Mouse (Mus musculus) heart, postnatal 0 days (tissue): ENCODE results near the gene Pak7. TPM values are rescaled to one million over a fixed set of nuclear protein-coding genes. Genes with fewer than 3 reads are reported as not detected.

Experiments used
- ATAC-seq: fragments of 200-750 bp; cut with Nextera tagmentation; 2 replicates; pipeline ENCODE4 v1.8.0; 2017; ENCODE audit warnings: low read depth, moderate number of reproducible peaks, moderate library complexity; ENCODE audit not compliant: insufficient read depth
- DNase-seq: peaks from one replicate; pipeline ENCODE4 v3.0.0-alpha.2; 2016; ENCODE audit warnings: low spot score
- H3K27ac ChIP-seq: fragments of 300-500 bp; sonication (generic); 2 replicates; pipeline ENCODE4 v1.5.1; 2014; ENCODE audit warnings: low read depth, mild to moderate bottlenecking
- H3K27me3 ChIP-seq: fragments of 300-500 bp; sonication (generic); 2 replicates; pipeline ENCODE4 v1.6.1; 2014; ENCODE audit warnings: low read length, mixed read lengths; ENCODE audit not compliant: control insufficient read depth, insufficient read depth
- H3K36me3 ChIP-seq: fragments of 300-500 bp; sonication (generic); replicated peaks from 2 replicates; pipeline ENCODE4 v1.6.1; 2014; ENCODE audit warnings: low read length, mixed read lengths; ENCODE audit not compliant: control insufficient read depth, insufficient read depth
- H3K4me1 ChIP-seq: fragments of 300-500 bp; sonication (generic); 2 replicates; pipeline ENCODE4 v1.6.1; 2014; ENCODE audit warnings: antibody characterized with exemption; ENCODE audit not compliant: control insufficient read depth, insufficient read depth
- H3K4me2 ChIP-seq: fragments of 300-500 bp; sonication (generic); 2 replicates; pipeline ENCODE4 v1.6.1; 2014; ENCODE audit warnings: low read depth, mild to moderate bottlenecking, low read length, moderate library complexity
- H3K4me3 ChIP-seq: fragments of 300-500 bp; sonication (generic); 2 replicates; pipeline ENCODE4 v1.5.1; 2014; ENCODE audit warnings: low read depth, low read length
- H3K9ac ChIP-seq: fragments of 300-500 bp; sonication (generic); replicated peaks from 2 replicates; pipeline ENCODE4 v1.6.1; 2014; ENCODE audit warnings: low read depth, low read length, mixed read lengths
- H3K9me3 ChIP-seq: fragments of 300-500 bp; sonication (generic); replicated peaks from 2 replicates; pipeline ENCODE4 v1.6.1; 2016; ENCODE audit warnings: low read length; ENCODE audit not compliant: control insufficient read depth
- CTCF ChIP-seq: IDR thresholded peaks from 2 replicates; pipeline ENCODE4 v1.5.1; 2016; ENCODE audit warnings: antibody characterized with exemption, control low read depth, low read depth
- EP300 ChIP-seq: IDR thresholded peaks from 2 replicates; pipeline ENCODE4 v1.6.1; 2016; ENCODE audit warnings: antibody characterized with exemption, low read depth
- WGBS: fragments of 180-500 bp; shearing (Covaris S2); extraction: QIAGEN DNeasy Blood & Tissue Kit; methylation state at CpG from one replicate; pipeline ENCODE4 v1.1.7; 2014; 5-methylcytosine and 5-hydroxymethylcytosine counted together
- polyA plus RNA-seq: library from polyadenylated mRNA; unstranded; fragments of >200 nt; fragmentation: Nextera tagmentation; extraction: Ambion mirVana; gene quantifications from 2 replicates; pipeline ENCODE4 v1.2.1, GENCODE M21; 2015
- total RNA-seq: library from RNA; depleted of rRNA; stranded (reverse); fragments of >200 nt; gene quantifications from 2 replicates; pipeline ENCODE4 v1.2.3, GENCODE M21; 2014; ENCODE audit warnings: low replicate concordance; rRNA removed

Gene Pak7
- total and polyA plus RNA-seq, 2 experiments from 2014 or later, result 0.14 TPM; not detected in 1

GRCm38 (mm10) chr2:136057861-136058331 is 329.9 kb downstream of the Pak7 start:
- WGBS, result 6% methylated on average over 19 of the region's 19 CpGs
- Histone ChIP-seq H3K4me1 (no peaks in the 10 kb centered on the region), H3K27me3 (peaks cover 48% of the 10 kb centered on the region), H3K36me3 (no peaks in the 10 kb centered on the region), H3K9me3 (no peaks in the 10 kb centered on the region), H3K27ac (no peak overlapping the region), H3K4me3 (no peak overlapping the region), H3K9ac (no peak overlapping the region), H3K4me2 (no peak overlapping the region)
- ATAC-seq (peak; percentile 24; the same call in 1 of the 2 replicates), DNase-seq (peak; percentile 8)
- TF ChIP-seq CTCF (no peak), EP300 (no peak)

- H3K4me3 ChIP-seq, result no peak within 1 kb of the TSS
- DNase-seq, result no peak
- 7% methylated on average over 8 of the region's 8 CpGs for WGBS
Measured at GRCm38 (mm10) chr2:136051688-136052289, 336.0 kb downstream of the Pak7 start, which contains the start of gene Lamp5. TSS of gene Lamp5 (plus strand) at chr2:136052239.

GRCm38 (mm10) chr2:136050793-136051615 is 336.8 kb downstream of the Pak7 start:
- DNase-seq (no peak), ATAC-seq (no peak)
- no peak for TF ChIP-seq EP300
- no peak for TF ChIP-seq CTCF
- H3K9ac ChIP-seq, result no peak overlapping the region
- WGBS, result 21% methylated on average over 27 of the region's 27 CpGs
- peaks cover 19% of the 10 kb centered on the region for H3K27me3 ChIP-seq
- no peak overlapping the region for H3K4me3 ChIP-seq
- no peak overlapping the region for H3K27ac ChIP-seq
- peak overlapping the region; percentile 41 for H3K4me2 ChIP-seq
- H3K4me1 ChIP-seq, result no peaks in the 10 kb centered on the region
- H3K36me3 ChIP-seq, result no peaks in the 10 kb centered on the region
- no peaks in the 10 kb centered on the region for H3K9me3 ChIP-seq

More at GRCm38 (mm10) chr2:136051688-136052289, 336.0 kb downstream of the Pak7 start, which contains the start of gene Lamp5:
- Histone ChIP-seq H3K9me3 (no peaks in the 10 kb centered on the region), H3K4me1 (no peaks in the 10 kb centered on the region), H3K27me3 (peaks cover 19% of the 10 kb centered on the region), H3K9ac (no peak within 1 kb of the TSS), H3K4me2 (peak within 1 kb of the TSS; percentile 41), H3K36me3 (no peaks in the 10 kb centered on the region), H3K27ac (no peak within 1 kb of the TSS)
- TF ChIP-seq EP300, result no peak
- no peak for TF ChIP-seq CTCF
- no peak for ATAC-seq

- H3K27ac ChIP-seq, result no peak overlapping the region
- no peak for DNase-seq
- peaks cover 19% of the 10 kb centered on the region for H3K27me3 ChIP-seq
- ATAC-seq, result no peak
- no peaks in the 10 kb centered on the region for H3K4me1 ChIP-seq
- H3K4me3 ChIP-seq, result no peak overlapping the region
- no peaks in the 10 kb centered on the region for H3K36me3 ChIP-seq
- H3K4me2 ChIP-seq, result no peak overlapping the region
- H3K9me3 ChIP-seq, result no peaks in the 10 kb centered on the region
- 84% methylated on average over 4 of the region's 4 CpGs for WGBS
- H3K9ac ChIP-seq, result no peak overlapping the region
- TF ChIP-seq EP300, result no peak
- no peak for TF ChIP-seq CTCF
Measured at GRCm38 (mm10) chr2:136048464-136048863, 339.3 kb downstream of the Pak7 start.

Other genes starting within 250 kb of the Pak7 start
- not detected in 2 replicates for gene Ankef1, start 113.9 kb upstream of the Pak7 start, total RNA-seq
- 0.04 and 0.19 TPM in 2 replicates for gene Ankef1, start 113.9 kb upstream of the Pak7 start, polyA plus RNA-seq